Mouse (Mus musculus) megakaryocyte, embryonic 14.5 days (primary cell): ENCODE measurements around the gene Tmem255b. TPM values are rescaled to one million over a fixed set of nuclear protein-coding genes. Genes with fewer than 3 reads are reported as not detected.

ENCODE experiments used
- H3K27me3 ChIP-seq: replicated peaks from 2 replicates; pipeline ENCODE3; 2012; ENCODE audit warnings: inconsistent platforms
- H3K36me3 ChIP-seq: replicated peaks from 2 replicates; pipeline ENCODE3; 2012; ENCODE audit warnings: low read length, inconsistent platforms, mixed read lengths
- H3K4me1 ChIP-seq: 2 replicates; pipeline ENCODE4 v1.6.1; 2012; ENCODE audit warnings: inconsistent platforms
- H3K4me3 ChIP-seq: replicated peaks from 2 replicates; pipeline ENCODE3; 2012; ENCODE audit warnings: moderate library complexity, mild to moderate bottlenecking, inconsistent platforms
- H3K9me3 ChIP-seq: 2 replicates; pipeline ENCODE4 v1.6.1; 2012; ENCODE audit warnings: inconsistent platforms
- FLI1 ChIP-seq: IDR thresholded peaks from 2 replicates; pipeline ENCODE4 v1.6.1; 2012; ENCODE audit warnings: low read length, inconsistent platforms, mixed read lengths
- GATA1 ChIP-seq: IDR thresholded peaks from 3 replicates; pipeline ENCODE4 v1.6.1; 2012; ENCODE audit warnings: mixed read lengths, low read length, inconsistent platforms, borderline replicate concordance
- polyA plus RNA-seq: library from polyadenylated mRNA; stranded (reverse); fragments of >175 nt; gene quantifications from 2 replicates; pipeline ENCODE4 v1.2.3, GENCODE M21; 2012; ENCODE audit warnings: low replicate concordance; ENCODE audit not compliant: insufficient read depth

Tmem255b gene
- polyA plus RNA-seq, 1 experiment = not detected

DNA sequence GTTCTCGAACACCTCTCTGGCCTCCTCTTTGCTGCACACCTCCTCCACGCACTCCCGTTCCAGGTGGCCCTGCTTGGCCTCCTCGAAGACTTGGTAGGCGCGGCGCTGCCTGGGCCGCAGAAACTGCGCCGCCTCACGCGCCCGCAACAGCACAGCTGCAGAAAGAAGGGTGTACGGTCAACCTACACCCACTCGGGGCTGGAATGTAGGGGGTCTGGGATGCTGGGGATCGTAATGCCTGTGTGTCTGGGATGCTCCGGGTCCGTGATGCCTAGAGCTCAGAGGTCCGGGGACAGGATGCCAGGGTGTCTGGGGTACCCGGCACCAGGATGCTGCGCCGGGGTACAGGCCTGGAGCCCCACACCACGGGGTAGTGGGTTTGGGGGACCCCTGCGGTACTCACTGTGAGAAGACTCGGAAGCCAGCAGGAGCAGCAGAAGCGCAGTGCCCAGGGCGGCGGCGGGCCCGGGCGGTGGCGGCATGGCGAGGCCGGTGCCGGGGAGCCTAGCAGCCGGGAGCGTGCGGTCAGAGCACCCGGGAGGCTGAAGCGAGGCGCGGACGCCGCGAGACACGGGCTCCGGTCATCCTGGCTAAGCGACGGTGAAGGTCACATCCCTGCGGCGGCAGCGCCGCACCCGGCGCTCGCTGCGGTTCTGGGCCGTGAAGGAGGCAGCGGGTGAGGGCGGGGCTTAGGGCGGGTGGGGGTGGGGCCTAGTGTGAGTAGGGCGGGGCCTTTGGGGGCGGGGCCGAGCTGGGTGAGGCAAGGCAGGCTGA, 59.1 kb downstream of the Tmem255b start, which contains the start of gene Gas6:
TSS of gene Gas6 (minus strand) at position 633 of the 774 bp plus-strand sequence.
- H3K36me3 ChIP-seq = no peaks in the 10 kb centered on the region
- H3K9me3 ChIP-seq = 0 out of 2 replicates have a peak, but pooled peaks cover 9% of the 10 kb centered on the region
- H3K4me3 ChIP-seq = peak within 1 kb of the TSS; percentile 89
- TF ChIP-seq FLI1 = no peak
- no peak for TF ChIP-seq GATA1
- H3K4me1 ChIP-seq = peaks cover 59% of the 10 kb centered on the region
- peaks cover 67% of the 10 kb centered on the region for H3K27me3 ChIP-seq

DNA sequence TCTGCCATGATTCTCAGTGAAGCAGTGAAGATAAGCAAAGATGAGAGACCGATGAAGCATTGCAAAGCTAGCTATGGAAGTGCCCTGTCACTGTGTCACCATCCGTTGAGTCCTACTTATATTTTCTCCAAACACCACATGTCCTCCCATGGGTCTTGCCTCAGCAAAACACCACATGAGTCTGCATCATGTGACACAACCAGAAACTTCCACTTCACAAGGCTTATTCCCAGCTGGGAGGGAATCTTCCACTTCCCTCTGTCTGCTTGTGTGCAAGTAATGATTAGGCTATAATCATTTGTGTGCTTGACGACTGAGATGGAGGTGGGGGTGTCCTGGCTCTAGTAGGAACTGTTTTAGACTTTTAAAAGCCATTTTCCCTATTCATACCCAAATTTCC, 66.2 kb downstream of the Tmem255b start:
- Histone ChIP-seq H3K36me3 (no peaks in the 10 kb centered on the region), H3K4me1 (peaks cover 18% of the 10 kb centered on the region; the same call in 1 of the 2 replicates), H3K9me3 (no peaks in the 10 kb centered on the region), H3K27me3 (peaks cover 54% of the 10 kb centered on the region), H3K4me3 (no peak overlapping the region)
- TF ChIP-seq GATA1 (no peak), FLI1 (no peak)

DNA sequence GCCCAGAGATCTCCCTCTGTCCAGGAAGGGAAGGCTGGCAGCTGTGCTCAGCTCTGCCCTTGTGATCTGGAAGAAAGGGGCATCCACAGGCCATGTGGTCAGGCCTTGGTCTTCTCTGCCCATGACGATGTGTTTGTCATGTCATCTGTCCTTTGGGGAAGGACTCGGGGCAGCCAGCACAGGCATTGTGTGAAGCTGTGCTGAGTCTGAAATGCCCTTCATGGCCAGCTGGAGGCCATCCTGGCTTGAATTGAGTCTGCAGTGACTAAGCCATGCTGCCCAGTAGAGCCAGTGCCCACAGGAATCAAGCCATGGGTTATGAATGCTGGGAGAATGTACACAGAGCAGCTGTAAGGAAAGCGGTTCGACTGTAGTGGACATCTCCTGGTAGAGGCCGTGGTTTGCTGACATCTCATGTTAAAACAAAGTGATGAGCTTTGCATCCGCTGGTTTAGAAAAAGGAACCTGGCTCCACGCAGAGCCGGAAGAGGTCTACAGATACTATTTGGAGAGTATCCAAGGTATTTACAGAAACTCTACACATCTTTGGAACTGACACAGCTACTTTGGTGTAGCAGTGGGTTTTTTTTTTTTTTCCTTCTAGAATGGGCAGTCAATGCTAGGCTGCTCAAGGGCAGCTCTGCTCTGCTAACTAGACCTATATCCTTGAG, 69.1 kb downstream of the Tmem255b start:
- no peaks in the 10 kb centered on the region for H3K36me3 ChIP-seq
- peaks cover 19% of the 10 kb centered on the region for H3K4me1 ChIP-seq
- H3K27me3 ChIP-seq = peaks cover 73% of the 10 kb centered on the region
- TF ChIP-seq GATA1 = no peak
- no peak for TF ChIP-seq FLI1
- no peaks in the 10 kb centered on the region for H3K9me3 ChIP-seq
- no peak overlapping the region for H3K4me3 ChIP-seq

DNA sequence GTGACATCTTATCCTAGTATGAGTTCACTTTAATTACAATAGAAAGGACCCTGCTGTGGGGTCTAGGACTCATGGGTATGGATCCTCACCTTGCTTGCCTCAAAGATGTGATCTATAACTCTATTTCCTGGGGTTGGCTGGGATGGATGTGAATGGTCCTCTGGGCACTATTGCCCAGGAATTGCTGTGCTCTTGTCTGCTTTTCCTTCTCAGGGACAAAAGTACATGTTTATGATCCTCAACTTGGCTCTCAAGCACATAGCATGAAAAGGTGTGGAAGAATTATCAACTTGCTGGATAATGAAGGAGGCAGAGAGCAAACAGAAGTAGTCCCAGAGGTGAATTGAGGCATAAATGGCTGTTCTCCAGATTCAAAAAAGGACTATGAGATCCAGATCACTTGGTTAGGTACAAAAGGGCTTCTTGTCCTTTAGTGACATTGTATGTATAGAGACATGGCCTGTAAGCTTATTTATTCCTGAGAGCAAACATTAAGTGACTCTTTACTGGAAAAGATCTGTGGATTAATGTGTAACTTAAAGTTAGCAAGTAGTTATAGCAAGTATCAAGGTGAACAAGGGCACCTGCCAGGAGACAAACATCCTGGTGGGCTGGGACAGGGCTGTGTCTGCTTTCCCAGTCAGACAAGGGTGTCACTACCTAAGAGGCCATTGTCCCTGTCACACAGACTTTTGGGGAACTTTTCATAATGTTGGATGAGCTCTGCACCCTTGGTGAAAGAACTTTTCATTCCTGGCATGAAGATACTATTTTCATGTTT, 70.1 kb downstream of the Tmem255b start:
- no peaks in the 10 kb centered on the region for H3K9me3 ChIP-seq
- H3K4me1 ChIP-seq = peaks cover 24% of the 10 kb centered on the region
- no peaks in the 10 kb centered on the region for H3K36me3 ChIP-seq
- TF ChIP-seq FLI1 (no peak), GATA1 (no peak)
- peaks cover 72% of the 10 kb centered on the region for H3K27me3 ChIP-seq
- no peak overlapping the region for H3K4me3 ChIP-seq

DNA sequence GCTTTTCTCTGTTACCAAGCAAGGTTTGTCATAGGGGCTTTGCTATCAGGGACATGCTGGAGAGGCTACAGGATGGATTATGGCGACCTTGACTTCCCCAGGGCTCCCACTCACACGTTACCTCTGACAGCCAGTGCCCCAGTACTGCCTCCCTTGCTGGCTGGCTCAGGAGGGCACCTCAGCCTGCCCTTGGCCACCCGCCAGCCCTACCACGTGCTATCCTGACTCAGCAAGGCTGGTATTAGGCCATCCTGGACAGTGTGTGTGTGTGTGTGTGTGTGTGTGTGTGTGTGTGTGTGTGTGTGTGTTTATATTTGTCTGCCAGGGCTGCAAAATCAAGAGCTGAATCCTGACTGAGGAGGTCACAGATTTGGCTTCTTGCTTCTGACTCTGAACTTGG, 71.9 kb downstream of the Tmem255b start:
- Histone ChIP-seq H3K9me3 (no peaks in the 10 kb centered on the region), H3K27me3 (peaks cover 69% of the 10 kb centered on the region), H3K4me1 (peaks cover 21% of the 10 kb centered on the region), H3K4me3 (no peak overlapping the region), H3K36me3 (no peaks in the 10 kb centered on the region)
- TF ChIP-seq GATA1 (no peak), FLI1 (no peak)

DNA sequence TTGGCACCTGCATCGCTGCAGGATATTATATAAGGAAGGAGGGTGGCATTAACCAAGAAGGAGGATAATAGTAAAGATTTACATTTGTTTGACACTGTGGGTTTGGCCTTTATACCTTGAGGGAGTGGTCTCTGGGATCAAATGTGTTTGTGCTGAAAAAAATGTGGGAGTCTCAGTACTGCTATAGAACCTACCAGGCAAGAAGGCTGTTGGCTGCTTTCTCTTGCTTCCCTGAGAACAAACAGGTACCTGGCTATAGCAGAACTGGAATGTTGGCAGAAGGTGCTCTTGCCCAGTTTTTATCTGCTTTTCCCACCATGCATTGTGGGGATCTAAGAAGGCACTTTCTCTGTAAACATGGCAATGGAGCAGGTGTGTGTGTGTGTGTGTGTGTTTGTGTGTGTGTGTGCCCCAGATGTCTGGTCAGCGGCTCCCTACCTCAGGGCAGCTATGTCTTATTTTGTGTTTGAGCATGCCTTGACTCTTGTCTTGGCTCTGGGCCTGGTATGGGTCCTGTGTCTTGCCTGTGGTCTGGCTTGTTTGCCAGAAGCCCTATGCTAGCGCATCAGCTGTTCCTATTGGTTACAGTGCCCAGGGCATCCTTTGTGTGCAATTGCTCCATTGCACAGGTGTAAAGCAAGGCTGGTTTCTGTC, 72.4 kb downstream of the Tmem255b start:
- no peak overlapping the region for H3K4me3 ChIP-seq
- no peaks in the 10 kb centered on the region for H3K9me3 ChIP-seq
- peaks cover 21% of the 10 kb centered on the region for H3K4me1 ChIP-seq
- H3K36me3 ChIP-seq = no peaks in the 10 kb centered on the region
- TF ChIP-seq GATA1 = no peak
- no peak for TF ChIP-seq FLI1
- peaks cover 69% of the 10 kb centered on the region for H3K27me3 ChIP-seq

DNA sequence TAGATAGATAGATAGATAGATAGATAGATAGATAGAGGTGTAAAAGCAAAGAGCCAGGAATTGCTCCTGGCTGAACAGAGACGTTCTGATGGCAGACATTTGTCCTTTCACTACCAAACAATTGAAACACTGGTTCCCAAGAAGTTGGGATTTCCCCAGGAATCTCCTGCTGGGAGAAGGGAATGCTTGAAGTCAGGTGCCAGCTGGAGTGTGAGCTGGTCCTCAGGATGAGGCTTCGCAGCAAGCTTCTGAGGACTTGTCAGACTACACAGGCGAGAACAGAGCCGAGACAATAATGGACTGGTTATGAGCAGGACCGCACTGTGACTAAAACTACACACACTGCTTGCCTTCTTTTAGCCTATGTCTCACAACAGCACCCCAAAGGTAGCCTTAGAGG, 77.0 kb downstream of the Tmem255b start:
- TF ChIP-seq GATA1 (no peak), FLI1 (no peak)
- peaks cover 8% of the 10 kb centered on the region; the same call in 1 of the 2 replicates for H3K4me1 ChIP-seq
- H3K4me3 ChIP-seq = no peak overlapping the region
- peaks cover 58% of the 10 kb centered on the region for H3K27me3 ChIP-seq
- H3K36me3 ChIP-seq = no peaks in the 10 kb centered on the region
- no peaks in the 10 kb centered on the region for H3K9me3 ChIP-seq

DNA sequence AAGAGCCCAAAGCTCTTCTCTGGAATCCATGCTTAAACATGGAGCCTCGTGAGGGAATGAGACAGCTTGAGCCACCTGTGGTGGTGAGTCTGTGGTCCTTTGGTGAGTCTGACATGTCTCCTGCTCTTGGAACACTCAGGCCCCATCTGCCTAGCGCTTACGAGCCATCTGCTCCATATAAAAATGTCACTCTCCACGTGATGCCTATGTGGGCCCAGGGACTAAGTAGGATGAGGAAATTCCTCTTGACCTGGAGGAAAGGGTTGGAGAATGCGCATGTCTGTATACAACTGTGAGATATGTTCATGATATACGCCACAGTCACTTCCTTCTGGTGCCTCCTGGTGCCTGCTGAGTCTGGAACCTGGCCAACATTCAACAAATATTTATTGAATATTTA, 77.7 kb downstream of the Tmem255b start:
- H3K27me3 ChIP-seq = peaks cover 60% of the 10 kb centered on the region

More for the DNA sequence above, 77.7 kb downstream of the Tmem255b start:
- Histone ChIP-seq H3K4me1 (peaks cover 8% of the 10 kb centered on the region; the same call in 1 of the 2 replicates), H3K9me3 (peaks cover 5% of the 10 kb centered on the region), H3K36me3 (no peaks in the 10 kb centered on the region), H3K4me3 (no peak overlapping the region)
- TF ChIP-seq FLI1 = no peak
- TF ChIP-seq GATA1 = no peak
